Mouse (Mus musculus) C2C12 (cell line): ENCODE measurements around the gene H2-DMb2. TPM values are rescaled to one million over a fixed set of nuclear protein-coding genes. Genes with fewer than 3 reads are reported as not detected.

ENCODE experiments used
- H3K27me3 ChIP-seq: one replicate; pipeline ENCODE4 v1.6.1; 2011; ENCODE audit not compliant: control insufficient read depth, insufficient read depth, insufficient read length
- H3K36me3 ChIP-seq: one replicate; pipeline ENCODE4 v1.6.1; 2011; ENCODE audit not compliant: control insufficient read depth, insufficient read depth
- H3K4me3 ChIP-seq: one replicate; pipeline ENCODE4 v1.5.1; 2011; ENCODE audit warnings: mild to moderate bottlenecking, control low read depth; ENCODE audit not compliant: poor library complexity, insufficient read depth, severe bottlenecking
- H3K79me2 ChIP-seq: one replicate; pipeline ENCODE4 v1.6.1; 2011; ENCODE audit not compliant: control insufficient read depth, insufficient read depth
- H3K79me3 ChIP-seq: one replicate; pipeline ENCODE4 v1.6.1; 2011; ENCODE audit warnings: low read depth, control low read depth
- H3ac ChIP-seq: one replicate; pipeline ENCODE3; 2011; ENCODE audit warnings: low read depth; ENCODE audit not compliant: control insufficient read depth, insufficient read length
- CEBPB ChIP-seq: IDR thresholded peaks from one replicate; pipeline ENCODE4 v1.6.1; 2011; ENCODE audit warnings: low read depth, mild to moderate bottlenecking, control low read depth, moderate library complexity
- CTCF ChIP-seq: IDR thresholded peaks from one replicate; pipeline ENCODE4 v1.5.1; 2011; ENCODE audit not compliant: control insufficient read depth, insufficient read depth, insufficient read length
- FOSL1 ChIP-seq: IDR thresholded peaks from one replicate; pipeline ENCODE4 v1.8.0; 2011; ENCODE audit warnings: mild to moderate bottlenecking, low read length; ENCODE audit not compliant: poor library complexity, insufficient read depth, severe bottlenecking
- MAX ChIP-seq: IDR thresholded peaks from one replicate; pipeline ENCODE4 v1.6.1; 2011; ENCODE audit warnings: mild to moderate bottlenecking, control low read depth
- MYOD1 ChIP-seq: IDR thresholded peaks from one replicate; pipeline ENCODE4 v1.6.1; 2011; ENCODE audit warnings: low read depth; ENCODE audit not compliant: control insufficient read depth, insufficient read length
- MYOG ChIP-seq: IDR thresholded peaks from one replicate; pipeline ENCODE4 v1.6.1; 2011; ENCODE audit not compliant: control insufficient read depth, insufficient read length; ENCODE audit errors: extremely low read depth
- USF1 ChIP-seq: IDR thresholded peaks from one replicate; pipeline ENCODE4 v1.6.1; 2011; ENCODE audit warnings: low read depth, mild to moderate bottlenecking, control low read depth, moderate library complexity
- polyA plus RNA-seq: library from polyadenylated mRNA; unstranded; fragments of >200 nt; fragmentation: generic; extraction: Trizol; gene quantifications from one replicate; pipeline ENCODE4 v1.2.1, GENCODE M21; 2012; ENCODE audit warnings: missing spikeins

H2-DMb2 gene
- polyA plus RNA-seq, 1 experiment, result not detected

DNA sequence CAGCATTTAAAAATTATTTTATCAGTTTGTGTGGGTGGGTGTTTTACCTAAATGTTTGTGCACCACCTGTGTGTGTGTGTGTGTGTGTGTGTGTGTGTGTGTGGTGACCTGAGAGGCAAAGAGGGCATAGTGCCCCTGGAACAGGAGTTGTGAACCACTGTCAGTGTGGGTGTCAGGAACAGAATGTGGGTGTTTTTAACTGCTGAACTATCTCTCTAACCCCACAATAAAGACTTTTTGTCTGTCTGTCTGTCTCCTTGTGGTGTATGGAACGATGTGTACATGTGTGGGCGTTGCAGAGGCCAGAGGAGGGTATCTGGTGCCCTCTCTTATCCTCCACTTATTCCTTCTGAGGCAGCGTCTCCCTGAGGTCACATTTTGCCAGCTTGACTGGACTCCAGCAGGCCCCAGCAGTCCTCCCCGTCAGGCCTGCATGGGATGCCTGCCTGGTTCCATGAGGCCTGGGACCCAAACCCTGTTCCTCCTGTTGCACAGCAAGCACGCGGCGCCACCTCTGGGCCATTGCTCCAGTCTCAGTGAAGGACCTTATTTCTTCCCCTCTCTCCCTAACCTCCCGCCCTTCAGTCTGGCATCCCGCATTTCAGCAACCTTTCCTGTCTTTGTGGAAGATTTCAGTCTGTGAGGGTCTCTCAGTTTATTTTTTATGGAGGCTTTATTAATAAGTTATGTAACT is 21.2 kb downstream of the H2-DMb2 start:
- Histone ChIP-seq H3K36me3 (no peaks in the 10 kb centered on the region), H3ac (no peak overlapping the region), H3K27me3 (peaks cover 35% of the 10 kb centered on the region), H3K79me3 (no peaks in the 10 kb centered on the region), H3K79me2 (no peaks in the 10 kb centered on the region), H3K4me3 (no peak overlapping the region)
- TF ChIP-seq MAX, result no peak

DNA sequence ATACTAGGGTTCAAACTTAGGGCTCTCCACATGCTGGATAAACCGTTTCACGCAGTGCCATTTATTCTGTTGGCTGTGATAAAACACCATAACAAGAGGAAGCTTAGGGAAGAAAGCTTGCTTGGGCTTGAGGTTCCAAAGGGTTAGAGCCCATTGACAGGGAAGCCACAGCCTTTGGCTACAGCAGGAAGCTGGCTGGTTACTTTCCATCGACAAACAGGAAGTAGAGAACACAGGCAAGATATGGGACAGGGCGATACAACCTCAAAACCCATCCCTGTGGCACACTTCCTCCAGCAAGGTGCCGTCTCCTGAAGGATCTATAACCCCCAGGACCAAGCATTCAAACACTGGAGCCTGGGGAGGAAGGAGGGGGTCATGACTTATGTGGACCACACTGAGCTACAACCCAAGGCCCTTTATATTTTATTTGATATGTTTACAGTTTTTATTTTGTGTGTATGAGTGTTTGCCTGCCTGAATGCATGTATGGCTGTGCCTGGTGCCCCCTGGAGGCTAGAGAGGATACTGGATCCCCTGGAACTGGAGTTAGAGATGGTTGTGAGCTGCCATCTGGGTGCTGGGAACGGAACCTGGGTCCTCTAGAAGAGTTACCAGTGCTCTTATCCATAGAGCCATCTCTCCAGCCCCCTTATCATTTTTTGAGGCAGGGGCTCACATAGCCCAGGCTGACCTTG is 22.1 kb downstream of the H2-DMb2 start:
- Histone ChIP-seq H3ac (no peak overlapping the region), H3K79me3 (no peaks in the 10 kb centered on the region), H3K4me3 (no peak overlapping the region), H3K79me2 (no peaks in the 10 kb centered on the region), H3K36me3 (no peaks in the 10 kb centered on the region), H3K27me3 (peaks cover 34% of the 10 kb centered on the region)
- TF ChIP-seq FOSL1 (no peak), CEBPB (no peak), MYOD1 (no peak), MAX (no peak), CTCF (no peak), MYOG (no peak), USF1 (no peak)

DNA sequence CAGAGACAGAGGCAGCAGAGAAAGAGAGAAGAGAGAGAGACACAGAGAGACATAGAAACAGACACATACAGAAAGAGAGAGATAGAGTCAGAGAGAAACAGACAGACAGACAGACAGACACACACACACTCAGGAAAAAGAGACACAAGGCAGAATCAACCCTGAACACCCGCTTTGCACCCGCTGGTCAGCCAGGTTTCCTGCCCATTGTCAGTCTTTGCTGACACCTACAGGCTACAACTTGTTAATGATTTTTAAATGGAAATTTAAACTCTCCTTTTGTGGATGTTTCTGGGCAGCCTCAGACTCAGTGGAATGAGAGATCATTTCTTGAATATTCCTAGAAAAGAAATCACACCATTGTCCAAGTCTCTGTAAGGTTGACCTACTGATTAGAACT is 26.2 kb downstream of the H2-DMb2 start:
- H3ac ChIP-seq, result no peak overlapping the region
- H3K36me3 ChIP-seq, result no peaks in the 10 kb centered on the region
- no peaks in the 10 kb centered on the region for H3K79me2 ChIP-seq
- peaks cover 2% of the 10 kb centered on the region for H3K27me3 ChIP-seq
- TF ChIP-seq FOSL1 (no peak), CTCF (peak; percentile 3)
- H3K79me3 ChIP-seq, result no peaks in the 10 kb centered on the region
- H3K4me3 ChIP-seq, result no peak overlapping the region

DNA sequence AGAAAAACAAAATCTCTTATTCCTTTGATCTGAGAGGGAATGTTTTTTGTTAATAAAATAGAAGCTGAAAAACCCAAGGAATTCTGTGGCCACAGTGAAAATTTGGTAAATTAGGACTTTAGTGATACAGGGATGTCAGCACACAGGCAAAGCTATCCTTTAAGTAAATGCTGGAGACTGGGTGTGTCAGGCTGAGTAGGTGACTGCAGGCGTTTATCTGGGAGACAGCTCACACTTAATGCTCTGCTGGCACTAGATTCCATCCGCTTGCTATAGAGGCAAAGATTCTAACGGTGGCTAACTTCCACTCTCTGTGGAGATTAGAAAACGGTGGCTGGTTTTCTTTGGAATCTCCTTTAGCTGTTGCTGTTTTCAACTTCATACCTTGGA is 27.4 kb downstream of the H2-DMb2 start:
- H3K4me3 ChIP-seq, result no peak overlapping the region
- no peak overlapping the region for H3ac ChIP-seq
- H3K79me3 ChIP-seq, result no peaks in the 10 kb centered on the region
- no peaks in the 10 kb centered on the region for H3K27me3 ChIP-seq
- no peaks in the 10 kb centered on the region for H3K79me2 ChIP-seq
- no peaks in the 10 kb centered on the region for H3K36me3 ChIP-seq
- TF ChIP-seq MYOD1, result no peak
- TF ChIP-seq MYOG, result no peak
- no peak for TF ChIP-seq FOSL1
- no peak for TF ChIP-seq USF1
- no peak for TF ChIP-seq CTCF
- no peak for TF ChIP-seq MAX
- no peak for TF ChIP-seq CEBPB

DNA sequence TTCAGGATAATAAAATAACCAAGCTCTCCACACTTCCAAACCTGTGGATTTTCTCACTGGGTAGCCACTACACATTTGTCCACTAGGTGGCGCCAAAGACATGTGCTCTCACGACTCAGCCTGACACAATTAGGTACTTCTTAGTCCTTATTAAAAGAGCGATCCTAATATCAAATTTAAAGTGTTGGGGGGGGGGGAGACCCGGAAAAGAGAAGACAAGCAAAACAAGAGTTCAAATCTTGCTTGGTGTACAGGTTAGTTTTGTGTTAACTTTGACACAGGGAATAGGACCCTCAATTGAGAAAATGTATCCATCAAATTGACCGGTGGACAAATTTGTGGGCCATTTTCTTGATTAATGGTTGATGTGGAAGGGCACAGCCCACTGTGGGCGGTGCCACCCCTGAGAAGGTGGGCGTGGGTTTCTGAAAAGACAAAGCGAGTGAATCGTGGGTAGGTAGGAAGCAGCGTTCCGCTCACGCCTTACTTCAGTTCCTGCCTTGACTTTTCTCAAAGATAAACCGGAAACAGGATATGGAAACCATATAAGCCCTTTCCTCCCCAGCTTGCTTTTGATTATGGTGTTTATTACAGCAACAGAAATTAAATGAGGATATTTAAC is 27.9 kb downstream of the H2-DMb2 start:
- Histone ChIP-seq H3ac (no peak overlapping the region), H3K36me3 (no peaks in the 10 kb centered on the region), H3K4me3 (no peak overlapping the region), H3K79me2 (no peaks in the 10 kb centered on the region), H3K79me3 (no peaks in the 10 kb centered on the region), H3K27me3 (no peaks in the 10 kb centered on the region)
- TF ChIP-seq CTCF (no peak), CEBPB (no peak), USF1 (no peak), MYOD1 (no peak), MYOG (no peak), FOSL1 (no peak), MAX (no peak)

DNA sequence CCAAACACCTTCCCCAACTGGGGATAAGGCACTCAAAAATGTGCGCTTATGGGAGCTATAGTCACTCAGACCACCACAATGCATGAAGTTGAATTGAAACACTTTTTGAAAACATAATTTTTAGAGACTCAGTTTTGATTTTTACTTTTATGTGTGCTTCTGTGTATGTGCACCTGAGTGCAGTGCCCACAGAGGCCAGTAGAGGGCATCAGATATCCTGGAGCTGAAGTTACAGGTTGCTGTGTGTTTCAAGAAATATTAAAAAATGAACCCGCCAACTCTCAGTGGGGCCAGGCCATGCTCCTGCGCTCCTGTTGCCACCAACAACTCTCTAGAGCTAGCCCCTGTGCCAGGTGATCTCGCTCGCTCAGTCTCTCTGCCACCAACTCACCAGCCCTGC is 29.4 kb downstream of the H2-DMb2 start:
- Histone ChIP-seq H3K27me3 (no peaks in the 10 kb centered on the region), H3ac (no peak overlapping the region), H3K79me3 (no peaks in the 10 kb centered on the region), H3K79me2 (no peaks in the 10 kb centered on the region), H3K36me3 (no peaks in the 10 kb centered on the region), H3K4me3 (no peak overlapping the region)
- TF ChIP-seq MAX (no peak), FOSL1 (no peak)
